Mouse (Mus musculus) lung, adult 2 months (tissue): ENCODE measurements at regions not wholly inside any gene's neighbourhood (a gene's known extent, or its start where the extent isn't known, plus 50 kb on each side); places are given as distances from the start of the nearest gene placed in this dataset.

Experiments used
- CTCF ChIP-seq: fragments of 200-500 bp; IDR thresholded peaks from 2 replicates; pipeline ENCODE4 v1.5.1; 2011; ENCODE audit warnings: mild to moderate bottlenecking, low read length, control low read depth; ENCODE audit not compliant: insufficient read depth
- POLR2A ChIP-seq: fragments of 200-500 bp; IDR thresholded peaks from 2 replicates; pipeline ENCODE4 v1.6.1; 2011; ENCODE audit warnings: low read depth, mild to moderate bottlenecking, control low read depth, low read length, borderline replicate concordance; ENCODE audit errors: extremely low read depth

GRCm38 (mm10) chr6:111652736-111653135, 620.8 kb upstream of the Lmcd1 start:
- TF ChIP-seq CTCF (no peak), POLR2A (no peak)
